Mouse (Mus musculus) adrenal gland, postnatal 25 days (tissue): ENCODE data around the gene Mgst3. TPM values are rescaled to one million over a fixed set of nuclear protein-coding genes. Genes with fewer than 3 reads are reported as not detected.
A peak's percentile ranks its signal among the peaks of the same experiment; 100 is the strongest.

Source experiments
- DNase-seq: peaks from one replicate; pipeline ENCODE4 v3.0.0; 2021; ENCODE audit warnings: mixed read lengths
- total RNA-seq: library from RNA; stranded (reverse); gene quantifications from 2 replicates; pipeline ENCODE4 v1.2.3, GENCODE M21; 2021

The Mgst3 gene
- total RNA-seq, 1 experiment from 2014 or later, result 95.1 TPM

DNA sequence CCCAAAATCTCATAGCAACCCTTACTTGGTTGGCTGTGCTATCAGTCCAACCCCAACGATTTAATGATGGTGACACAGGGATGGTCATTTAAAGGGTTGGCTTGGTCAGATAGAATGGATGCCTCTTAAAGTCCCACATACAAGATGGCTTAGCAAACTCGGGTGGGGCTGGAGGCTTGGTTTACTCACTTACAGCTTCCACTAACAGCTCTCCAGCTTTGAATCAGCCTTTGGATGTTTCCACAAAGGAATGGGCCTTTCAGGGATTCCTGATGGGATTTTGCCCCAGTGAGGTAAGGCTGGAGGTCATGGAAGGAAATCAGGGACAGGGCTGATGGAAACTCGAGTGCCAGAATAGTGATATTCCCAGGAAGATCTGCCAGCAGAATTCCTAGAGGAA is 5.8 kb downstream of the Mgst3 start:
- DNase-seq, result no peak

DNA sequence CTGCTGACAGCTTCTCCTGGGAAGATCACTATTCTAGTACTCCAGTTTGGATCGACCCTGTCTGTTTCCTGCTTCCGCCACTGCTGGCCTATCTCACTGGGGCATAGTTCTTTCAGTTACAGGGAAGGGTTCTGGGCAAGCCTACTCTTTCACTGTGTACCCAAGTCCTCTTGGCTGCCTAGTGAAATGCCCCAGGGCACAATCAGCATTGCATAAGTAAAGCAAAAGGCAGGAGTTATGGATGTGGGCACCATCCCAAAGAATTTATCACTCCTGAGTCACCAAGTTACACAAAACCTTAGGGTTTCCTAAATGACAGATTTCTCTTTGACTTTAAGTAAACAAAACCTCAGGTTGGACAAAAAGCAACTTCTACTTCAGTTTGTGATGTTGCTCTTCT is 6.3 kb downstream of the Mgst3 start:
- peak; percentile 34 for DNase-seq

DNA sequence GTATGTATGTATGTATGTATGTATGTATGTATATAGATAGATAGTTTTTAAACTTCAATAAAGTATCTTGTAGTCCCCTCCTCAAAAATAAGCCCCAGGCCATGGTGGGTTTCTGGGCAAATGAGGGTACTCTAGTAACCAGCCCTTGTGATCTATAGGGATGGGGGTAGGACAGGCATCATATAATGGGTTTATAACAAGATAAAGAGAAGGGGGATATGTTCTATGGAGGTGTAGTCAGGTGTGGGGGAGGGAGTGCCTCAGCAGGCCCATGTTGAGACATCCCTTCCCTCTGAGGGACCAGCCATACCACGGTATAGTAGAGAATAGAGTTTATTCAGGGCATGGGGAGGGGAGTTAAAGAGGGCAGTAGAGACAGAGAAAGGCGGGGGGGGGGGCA is 7.2 kb downstream of the Mgst3 start:
- no peak for DNase-seq

DNA sequence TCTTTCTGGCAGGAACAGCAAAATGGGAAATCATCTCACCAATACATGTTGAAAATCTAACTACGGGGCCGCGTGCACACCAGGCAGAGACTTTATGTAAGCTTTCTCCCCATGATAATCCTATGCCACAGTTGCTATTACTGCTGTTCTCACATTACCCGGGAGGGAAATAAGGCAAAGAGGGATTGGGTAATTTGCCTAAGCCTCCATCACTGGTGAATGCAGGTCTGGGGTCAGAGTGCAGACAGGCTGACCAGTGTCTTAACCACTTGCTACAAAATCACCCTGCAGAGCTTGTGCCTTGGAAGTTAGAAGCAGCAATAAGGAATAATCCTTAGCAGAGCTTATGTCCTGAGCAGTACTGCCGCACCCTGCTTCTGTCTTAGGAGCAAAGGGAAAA is 8.0 kb downstream of the Mgst3 start:
- DNase-seq, result no peak

DNA sequence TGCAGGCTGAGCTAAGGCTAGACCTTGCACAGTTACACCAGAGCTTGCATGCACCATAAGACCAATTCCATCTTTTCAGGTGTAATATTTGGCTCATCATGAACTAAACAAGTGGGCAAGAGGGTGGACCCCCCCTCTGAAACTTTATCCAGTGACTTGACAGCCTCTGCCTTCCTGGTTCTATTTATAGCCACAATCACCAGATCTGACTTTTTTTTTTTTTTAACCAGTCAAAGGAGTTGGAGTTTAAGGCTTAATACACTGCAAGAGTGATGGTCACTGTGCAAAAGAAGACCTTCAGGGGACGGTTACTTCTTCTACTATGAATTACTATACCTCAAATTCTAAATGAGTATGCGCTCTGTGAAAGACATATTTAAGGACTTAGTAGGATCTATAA is 8.4 kb downstream of the Mgst3 start:
- DNase-seq, result no peak

DNA sequence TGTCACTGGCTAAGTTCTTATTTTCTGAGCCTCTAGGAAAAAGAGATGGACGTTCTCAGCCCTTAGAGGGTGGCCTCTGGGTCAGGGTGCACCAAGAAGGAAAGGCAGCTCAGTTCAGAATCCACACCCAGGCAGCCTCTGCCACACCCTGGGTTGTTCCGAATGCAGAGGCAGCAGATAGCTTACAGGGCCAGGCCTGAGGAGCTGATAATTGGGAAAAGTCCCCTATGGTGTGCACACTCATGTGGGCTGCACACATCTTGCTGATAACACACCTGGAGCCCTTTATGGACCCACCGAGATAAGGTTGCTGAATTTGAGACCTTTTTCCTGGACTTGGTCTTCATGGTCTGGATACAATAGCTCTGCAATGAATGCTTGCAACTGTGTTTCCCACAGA is 9.5 kb downstream of the Mgst3 start:
- DNase-seq, result no peak

DNA sequence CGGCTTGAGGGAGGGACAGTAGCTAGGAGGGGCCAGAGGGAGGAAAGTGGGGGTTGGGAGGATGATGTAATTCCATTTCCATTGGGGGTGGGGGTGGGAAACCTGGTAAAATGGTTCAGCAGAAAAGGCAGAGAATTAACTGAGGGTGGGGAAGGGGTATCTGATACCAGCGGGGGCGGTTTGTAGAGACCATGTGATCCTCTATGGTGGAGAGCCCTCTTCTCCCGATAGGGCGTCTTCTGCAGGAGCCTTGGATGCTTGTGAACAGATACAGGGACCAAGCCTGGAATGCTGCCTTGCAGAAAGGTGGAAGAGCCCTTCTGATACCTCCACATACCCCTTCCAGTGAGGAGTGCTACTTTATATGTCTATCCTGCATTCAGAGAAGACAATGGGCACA is 10.5 kb downstream of the Mgst3 start:
- no peak for DNase-seq

DNA sequence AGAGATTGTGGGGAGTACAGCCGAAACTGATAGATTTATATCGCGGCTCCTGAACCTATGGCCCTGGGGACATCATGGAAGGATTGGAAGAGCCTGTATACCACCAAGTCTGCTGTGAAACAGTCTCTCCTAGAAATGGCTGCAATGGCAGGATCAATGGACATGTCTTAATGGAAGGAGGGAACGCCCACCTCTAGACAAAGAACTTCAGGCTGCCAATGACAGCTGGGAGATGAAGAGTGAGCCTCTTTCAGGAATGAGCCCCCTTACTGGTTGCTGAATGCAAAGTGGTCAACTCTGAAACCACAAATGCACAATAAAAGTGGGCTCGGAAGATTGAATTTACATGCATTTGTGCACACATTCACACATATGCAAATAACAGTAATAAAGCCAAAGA is 10.9 kb downstream of the Mgst3 start:
- no peak for DNase-seq

DNA sequence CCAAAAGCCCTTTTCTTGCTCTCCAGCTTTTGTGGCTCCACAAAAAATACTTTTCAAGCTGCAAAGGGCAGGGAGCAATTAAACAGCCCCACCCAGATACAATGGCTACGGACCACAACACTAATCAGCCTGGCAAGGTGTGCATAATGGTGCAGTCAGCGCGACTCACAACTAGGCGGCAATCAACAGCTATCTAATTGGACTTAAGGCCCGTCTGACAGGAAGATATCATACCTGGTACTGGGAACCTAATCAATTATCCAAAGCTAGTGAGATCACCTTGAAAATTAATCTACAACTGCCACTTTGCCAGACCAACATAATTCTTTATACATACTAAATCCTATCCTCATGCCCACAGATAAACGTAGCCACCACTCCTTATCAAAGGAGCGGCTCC is 11.3 kb downstream of the Mgst3 start:
- DNase-seq, result no peak

DNA sequence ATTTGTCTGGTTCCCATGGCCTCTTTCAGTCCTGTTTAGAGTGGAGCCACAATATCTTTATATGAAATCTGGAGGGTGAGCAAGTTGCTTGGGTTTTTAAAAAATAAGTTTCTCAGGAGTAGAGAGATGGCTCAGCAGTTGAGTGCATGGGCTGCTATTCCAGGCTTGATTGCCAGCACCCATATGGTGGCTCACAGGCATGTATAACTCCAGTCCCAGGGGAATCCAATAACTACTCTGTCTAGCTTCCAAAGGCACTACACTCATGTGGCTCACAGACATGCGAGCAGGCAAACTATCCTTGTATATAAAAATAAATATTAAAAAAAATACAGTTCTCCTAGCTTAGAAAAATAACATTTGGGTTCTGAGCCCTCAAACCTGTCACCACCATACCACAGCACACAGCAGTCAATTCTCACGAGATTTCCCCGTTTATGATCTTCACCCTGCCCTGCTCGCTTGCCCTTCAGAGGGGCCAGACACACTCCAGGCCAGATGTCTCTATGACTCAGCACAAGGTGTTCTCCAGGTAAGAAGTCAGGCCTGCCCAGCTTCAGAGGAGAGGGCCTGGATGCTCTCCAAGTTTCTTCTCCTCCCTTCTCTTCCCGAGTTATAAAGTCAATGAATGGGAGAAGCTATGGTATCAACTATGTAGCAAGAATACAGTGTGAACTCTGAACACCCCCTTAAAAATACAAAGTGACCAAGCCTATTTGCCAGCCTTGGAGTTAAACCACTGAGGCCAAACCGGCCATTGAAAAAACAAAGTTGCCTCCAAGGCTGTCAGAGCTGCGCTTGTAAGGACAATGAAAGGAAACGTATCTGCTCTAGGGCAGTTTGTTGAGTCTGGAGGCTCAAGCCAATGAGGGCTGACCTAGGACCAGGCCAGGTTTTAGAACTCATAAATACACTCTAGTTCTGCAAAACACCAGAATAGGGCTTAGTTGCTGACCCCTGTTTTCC is 12.3 kb downstream of the Mgst3 start:
- DNase-seq, result no peak

DNA sequence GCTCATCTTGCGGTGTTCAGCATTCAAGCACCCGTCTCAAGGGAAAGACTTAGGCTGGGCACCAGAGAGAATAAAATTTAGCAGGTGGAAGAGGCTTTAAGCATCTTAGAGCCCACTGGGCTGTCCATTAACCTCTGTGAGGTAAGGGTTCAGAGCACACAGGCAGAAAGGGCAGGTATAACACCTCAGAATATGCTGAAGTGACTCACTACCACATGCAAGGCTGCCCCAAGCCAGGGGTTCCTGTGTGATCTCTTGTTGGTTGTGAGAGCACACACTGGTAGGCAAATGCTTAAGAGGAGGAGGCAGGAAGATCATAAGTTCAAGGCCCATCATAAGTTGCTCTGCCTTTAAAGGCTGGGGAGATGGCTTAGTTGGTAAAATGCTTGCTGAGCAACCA is 13.4 kb downstream of the Mgst3 start:
- no peak for DNase-seq

DNA sequence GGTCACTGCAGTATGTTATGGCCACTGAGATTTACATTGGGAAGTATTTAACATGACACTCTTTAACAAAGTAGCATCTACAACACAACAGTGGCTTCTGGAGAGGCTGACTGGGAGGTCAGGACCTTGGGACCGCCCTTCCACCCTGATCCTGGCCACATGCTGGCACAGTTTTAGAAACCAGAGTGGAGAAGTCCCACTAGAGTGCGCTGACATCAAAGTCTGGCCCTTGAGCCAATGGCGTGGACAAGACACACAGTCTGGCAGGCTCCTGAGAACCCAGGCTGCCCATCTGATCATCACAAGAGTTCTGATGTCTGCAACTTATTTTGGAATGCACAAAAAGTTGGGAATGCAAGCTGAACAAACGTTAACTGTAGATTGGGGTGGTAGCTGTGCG is 13.9 kb downstream of the Mgst3 start:
- DNase-seq, result no peak

DNA sequence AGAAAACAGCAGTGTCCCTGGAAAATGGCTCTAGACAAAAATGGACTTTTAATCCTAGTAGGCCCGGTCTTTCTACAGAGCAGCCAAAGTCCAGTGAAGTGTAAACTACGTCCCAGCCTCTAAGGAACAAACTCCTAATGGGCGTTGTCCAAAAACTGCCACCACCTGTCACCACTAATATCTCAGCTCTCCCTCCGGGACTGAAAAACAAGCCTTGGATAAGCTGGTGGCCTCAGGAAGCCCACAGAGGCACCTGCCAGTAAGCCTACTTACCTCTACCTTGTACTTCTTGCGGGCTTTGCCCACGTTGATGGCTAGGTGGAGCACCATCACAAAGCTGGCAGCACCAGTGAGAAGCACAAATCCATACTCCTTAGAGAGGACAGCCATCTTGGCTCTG is 15.6 kb downstream of the Mgst3 start:
- DNase-seq, result no peak

DNA sequence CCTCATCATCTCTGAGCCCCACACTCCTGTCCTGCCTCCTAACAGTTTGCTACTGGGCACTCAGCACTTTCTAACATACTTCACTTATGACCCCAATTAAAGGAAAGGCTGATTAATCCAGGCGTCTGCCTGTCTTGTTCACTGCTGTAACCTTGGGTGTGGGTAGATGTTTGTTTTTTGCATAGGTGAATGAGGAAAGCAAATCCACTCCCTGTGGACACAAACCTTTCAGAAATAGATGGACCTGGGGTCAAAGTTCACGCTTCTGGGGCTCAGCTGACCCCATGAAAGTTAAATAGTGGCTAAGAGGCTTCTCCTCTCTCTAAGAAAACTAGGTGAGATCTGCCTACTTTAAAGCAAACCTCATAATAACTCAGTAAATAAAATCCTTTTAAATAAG is 18.7 kb downstream of the Mgst3 start:
- DNase-seq, result no peak

DNA sequence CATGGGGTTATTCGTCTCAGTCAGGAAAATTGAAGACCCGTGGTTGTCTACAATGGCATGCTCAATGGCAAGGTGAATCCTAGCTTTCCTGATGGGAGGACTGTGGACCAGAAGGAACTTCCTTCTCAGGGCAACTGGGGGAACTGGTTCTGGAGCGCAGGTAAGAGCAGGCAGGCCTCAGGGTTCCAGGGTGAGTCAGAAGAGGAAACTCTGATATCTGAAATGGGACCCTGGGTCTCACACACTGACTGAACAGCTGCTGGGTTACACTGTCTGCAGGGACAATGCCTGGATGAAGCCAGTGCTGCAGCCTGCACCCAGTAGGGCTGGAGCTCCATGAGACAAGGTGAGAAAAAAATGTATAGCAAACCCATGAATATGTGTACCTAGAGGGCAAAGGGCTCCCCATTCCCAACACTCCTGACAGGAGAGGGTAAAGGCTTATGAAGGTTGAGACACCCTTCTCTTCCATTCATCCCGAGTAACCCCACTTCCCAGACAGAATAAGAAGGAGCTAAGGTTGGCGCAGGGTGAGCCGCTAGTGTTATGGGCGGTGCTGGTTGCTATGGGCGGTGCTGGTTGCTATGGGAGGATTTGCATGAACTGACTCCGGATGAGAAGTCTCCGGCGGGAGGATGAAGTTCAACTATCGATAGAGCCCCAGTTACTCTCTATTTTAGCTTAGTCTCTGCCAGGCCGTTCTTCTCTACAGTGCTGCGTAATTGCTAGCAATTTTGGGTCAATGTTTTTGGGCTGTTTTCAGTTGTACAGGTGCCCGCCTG is 19.4 kb downstream of the Mgst3 start:
- DNase-seq, result no peak

DNA sequence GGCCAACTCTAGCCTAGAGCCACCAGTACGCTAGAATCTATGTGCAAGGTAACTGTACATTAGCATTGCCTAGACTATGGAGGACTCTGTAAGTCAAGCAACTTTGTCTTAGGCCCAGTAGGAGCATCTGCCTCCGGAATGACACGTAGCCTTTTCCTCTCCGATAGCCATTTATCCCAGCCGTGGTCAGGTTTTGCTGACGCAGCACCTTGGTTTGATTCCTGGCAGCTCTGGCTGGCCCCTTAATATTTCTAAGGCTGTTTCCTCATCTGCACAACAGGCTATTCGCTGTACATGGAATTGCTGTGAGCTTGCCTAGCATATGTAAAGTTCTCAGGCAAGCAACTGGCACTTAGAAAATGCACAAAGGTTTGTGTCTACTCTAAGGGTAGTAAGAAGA is 20.9 kb downstream of the Mgst3 start:
- no peak for DNase-seq

DNA sequence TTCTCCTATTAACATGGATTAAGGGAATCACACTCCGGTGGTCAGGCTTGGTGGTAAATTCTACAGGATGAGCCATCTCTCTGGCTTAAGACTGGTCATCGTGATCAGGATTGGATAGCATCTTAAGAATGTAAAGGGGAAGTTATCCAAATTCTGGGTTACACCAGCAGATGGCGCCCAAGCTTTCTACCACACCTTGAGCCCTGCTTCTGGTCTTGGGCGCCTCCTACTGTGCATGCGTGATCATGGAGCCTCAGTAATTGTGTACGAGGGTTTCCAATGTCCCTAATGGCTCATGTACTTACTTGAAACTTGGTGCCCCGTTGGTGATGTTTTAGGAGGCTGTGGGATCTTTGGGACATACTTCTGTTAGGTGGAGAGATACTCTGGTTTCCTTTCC is 23.7 kb downstream of the Mgst3 start:
- peak; percentile 85 for DNase-seq

DNA sequence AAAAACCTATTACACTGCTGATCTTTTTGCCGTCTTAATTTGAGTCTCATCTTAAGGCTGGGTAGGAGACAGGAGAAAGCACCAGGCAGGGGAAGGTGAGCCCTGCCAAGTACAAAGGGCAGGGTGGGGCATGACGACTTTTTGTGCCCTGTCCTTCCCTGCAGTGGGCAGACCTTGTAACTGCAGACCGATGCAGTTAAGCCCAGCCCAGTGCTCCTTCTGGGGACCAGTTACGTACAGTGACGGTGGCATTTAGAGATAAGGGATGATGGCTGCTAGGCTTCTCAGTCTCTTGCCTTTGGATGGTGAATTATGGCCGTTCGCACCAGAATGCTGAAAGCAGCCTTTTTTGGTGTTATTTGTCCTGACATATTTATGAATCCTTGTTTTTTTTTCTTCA is 25.1 kb downstream of the Mgst3 start:
- DNase-seq, result no peak

DNA sequence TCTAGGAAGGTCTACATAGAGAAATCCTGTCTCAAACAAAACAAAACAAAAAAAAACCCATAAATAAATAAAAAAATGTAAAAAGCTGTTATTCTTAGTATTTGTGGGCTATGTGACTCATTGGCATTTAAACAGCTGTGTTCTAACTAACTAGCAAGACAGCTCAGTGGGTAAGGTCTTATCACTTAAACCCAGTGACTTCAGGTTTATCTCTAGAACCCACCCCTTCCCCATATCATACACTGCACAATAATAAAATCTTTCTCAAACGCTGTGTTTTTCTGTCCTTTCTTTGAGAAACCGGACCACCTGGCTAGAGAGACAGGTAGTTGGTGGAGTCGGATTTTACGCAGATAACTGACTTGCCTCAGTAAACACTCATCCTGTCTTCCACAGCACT is 25.6 kb downstream of the Mgst3 start:
- no peak for DNase-seq

DNA sequence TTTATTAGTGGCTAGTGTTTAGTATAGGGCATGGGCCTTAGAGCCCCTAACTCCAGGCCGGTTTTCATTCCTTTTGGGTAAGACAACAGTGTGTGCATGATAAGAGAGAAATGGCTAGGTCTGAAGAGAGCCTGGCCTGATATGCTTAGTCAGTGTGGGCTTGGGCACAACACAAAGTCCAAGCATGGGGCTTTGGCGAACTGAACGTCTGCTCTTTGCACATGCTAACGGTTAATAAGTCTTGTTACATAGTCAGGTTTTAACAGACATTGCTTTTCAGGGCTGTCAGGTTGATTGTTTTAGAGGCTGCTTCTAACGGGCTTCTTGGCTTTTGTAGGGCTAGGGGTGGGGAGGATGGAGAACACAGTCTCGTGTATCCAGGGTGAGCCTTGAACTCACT is 27.0 kb downstream of the Mgst3 start:
- no peak for DNase-seq

DNA sequence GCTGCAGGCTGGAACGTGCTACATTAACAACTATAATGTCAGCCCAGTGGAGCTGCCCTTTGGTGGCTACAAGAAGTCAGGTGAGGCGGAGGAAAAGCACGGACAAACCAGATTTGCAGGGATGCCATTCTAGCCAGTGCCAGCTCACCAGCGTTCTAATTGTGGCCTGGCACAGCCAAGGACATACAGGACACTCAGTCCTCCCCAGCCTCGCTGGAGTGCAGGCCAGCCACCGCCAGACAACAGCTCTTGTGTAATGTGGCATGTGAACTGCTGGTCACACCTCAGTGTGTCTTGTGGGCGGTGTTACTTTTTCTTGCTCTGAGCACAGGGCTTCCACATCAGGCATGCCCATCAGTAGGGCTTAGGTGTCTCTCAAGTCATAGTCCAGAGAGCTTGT is 27.8 kb downstream of the Mgst3 start:
- DNase-seq, result peak; percentile 31

DNA sequence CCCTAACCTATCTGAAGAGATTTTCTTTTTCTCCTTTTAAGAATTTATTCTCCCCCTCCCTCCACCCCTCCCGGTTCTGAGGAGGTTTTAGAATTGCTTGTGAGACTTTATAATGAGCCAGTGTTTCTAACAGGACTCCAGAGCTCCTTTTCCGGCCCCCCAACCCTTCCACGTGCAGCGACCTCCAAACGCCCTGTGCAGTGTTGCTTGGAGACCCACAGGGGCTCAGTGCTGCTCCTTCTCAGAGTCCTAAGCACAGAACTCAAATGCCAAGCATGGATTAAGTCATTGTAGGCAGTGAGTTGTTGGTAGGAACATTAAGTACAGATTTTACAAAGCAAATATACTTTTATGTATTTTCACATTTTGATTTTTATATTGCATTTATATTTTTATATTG is 30.3 kb downstream of the Mgst3 start:
- no peak for DNase-seq

DNA sequence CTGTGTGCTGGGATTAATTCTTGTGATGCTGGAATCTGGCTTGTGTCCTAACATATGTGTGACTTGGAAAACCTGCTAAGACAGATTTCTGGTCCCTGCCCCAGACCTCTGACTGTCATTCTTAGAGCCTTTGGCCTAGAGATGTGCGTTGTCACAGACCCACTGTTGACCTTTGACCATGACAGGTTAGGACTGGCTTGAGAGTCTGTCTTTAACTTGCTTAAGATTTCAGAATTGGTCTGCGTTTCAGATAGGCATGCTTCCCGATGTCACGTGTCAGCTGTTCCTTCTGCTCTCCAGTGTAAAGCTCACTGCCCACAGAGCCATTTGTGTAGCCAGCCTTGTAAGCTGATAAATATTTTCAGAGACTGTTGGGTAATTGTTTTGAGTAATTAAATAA is 30.8 kb downstream of the Mgst3 start:
- DNase-seq, result no peak

DNA sequence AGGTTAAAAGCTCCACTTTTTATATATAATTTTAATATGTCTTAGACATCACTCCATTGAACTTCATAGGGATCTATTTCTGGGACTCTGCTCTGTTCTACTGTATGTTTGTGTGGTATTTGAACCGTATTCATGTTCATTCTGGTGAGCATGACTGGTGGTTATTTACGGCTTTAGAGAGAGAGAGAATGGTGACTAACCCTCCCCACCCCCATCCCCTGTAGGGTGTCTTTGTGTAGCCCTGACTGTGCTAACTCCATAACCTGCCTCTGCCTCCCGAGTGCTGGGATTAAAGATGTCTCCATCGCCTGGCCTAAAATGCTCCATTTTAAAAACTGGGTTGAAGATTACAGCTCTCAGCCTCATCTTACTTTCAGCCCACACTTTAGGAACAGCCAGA is 33.4 kb downstream of the Mgst3 start:
- no peak for DNase-seq
